Mouse (Mus musculus) frontal cortex, postnatal 36 days (tissue): ENCODE data around the gene Ddx41.
"Not testable (repeated sequence)": the region's sequence is repeated elsewhere in the genome, so short reads cannot be mapped to it uniquely, and the experiment has no call there.

Experiments
- DNase-seq, 2 experiments: peaks; one replicate each; pipeline ENCODE4 v3.0.0; 2022; ENCODE audit warnings: low spot score in 2 of 2

Gene Ddx41

DNA sequence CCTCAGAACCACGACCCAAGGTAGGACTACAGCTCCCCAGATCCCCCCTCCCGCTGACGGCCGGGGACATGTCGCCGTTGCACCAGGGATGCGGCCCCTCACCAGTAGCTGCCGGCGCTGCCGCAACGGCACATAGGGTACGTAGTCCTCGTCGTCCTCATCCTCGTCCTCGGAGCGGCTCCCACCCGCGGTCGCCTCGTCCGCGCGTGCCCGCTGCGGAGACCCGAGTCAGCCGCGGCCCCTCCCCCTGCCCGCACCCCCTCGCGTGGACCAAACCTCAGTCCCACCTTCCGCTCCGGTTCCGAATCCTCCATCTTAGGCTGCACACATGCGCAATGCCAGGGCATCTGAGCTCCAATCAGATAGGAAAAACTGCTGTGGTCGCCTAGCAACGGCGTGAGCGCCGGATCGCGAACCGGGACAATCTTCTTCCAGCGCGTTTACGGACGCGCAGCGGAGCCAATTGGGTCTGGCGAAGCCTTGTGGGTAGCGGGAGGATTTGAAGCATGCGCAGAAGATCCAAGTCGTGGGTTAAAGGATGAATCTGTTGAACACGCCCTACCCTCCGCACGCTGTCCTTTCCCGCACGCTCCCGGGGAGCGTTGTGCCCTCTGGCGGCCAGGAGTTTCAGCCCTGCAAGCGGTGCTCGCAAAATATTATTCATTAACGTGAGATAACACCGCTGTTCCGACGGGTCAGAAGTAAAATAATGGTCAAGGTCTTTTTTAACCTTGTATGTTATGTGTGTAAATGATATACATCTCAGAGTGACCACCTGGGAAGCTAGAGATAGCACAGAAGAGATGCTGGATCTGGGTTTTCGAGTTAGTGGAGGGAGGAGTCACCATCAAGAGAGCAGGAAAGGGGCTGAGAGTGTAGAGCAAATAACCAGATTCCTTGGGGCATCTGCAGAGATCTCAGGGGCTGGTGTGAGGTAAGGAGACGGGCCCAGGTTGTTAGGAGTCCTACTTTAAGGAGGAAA lies at the start of gene Ddx41:
Gene Ddx41, minus strand, starts transcription at position 465 of the 982 bp plus-strand sequence.
- peak; percentile 100 for DNase-seq

DNA sequence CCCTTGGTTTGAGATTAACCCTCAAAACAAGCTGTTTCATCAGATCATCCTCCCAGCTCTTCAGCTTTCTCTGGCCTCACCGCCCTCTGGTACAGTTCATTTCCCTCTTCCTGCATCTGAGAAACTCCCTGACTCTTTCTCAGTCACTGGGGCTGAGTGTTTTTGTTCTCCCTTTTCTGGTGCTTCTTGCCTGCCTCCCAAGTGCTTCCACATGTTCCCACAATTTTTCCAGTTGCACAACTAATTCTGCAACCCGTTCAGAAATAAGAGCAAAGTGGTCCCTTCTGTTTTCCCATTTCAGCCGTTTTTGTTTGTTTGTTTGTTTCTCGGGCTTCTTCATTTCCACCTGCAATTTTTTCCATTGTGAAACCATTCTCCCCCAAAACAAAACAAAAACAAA lies 41.6 kb upstream of the Ddx41 start:
- DNase-seq: no peak

DNA sequence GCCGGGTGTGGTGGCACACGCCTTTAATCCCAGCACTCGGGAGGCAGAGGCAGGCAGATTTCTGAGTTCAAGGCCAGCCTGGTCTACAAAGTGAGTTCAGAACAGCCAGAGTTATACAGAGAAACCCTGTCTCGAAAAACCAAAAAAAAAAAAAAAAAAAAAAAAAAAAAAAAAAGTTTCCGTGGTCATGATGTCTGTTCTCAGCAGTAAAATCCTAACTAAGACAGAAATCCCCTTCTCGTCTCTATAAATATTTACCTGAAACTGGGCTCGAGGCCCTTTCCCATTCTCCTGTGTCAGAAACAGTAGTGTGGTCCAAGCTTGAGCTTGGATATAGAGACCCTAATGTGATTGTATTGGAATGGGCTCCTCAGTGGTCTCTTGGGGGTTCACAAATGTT lies 40.4 kb upstream of the Ddx41 start:
- DNase-seq: not testable (repeated sequence)

DNA sequence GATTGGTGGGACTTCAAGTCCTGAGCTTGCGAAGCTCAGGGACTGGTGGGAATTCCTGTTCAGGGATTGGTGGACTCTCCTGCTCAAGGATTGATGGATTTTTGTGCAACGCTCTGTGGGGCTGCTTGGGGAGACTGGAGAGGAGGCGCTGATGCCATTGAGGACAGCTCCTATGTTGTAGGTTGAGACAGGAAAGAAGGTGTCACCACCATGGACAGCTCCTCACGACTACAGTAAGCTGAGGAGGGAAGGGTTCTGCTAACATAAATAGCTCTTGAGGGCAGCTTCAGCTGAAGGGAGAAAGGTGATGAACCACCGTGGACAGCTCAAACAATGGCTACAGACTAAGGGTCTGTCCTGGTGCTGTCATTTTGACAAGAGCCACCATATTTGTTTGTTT lies 39.5 kb upstream of the Ddx41 start:
- DNase-seq: no peak

DNA sequence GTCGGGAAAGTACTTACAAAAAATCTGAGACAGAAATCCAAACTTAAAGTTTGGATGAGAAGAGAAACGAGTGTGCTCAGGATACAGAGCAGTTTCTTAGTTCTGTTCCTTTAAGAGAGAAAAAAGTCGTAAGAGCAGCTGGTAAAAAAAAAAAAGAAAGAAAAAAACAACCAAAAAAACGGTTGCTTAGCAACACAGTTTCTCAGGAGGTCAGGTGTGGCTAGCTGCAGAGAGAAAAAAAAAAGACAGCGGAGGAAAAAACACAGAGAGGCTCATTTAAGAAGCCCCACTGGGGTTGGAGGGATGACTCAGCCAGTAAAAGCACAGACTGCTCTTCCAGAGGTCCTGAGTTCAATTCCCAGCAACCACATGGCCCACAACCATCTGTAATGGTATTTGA lies 37.9 kb upstream of the Ddx41 start:
- DNase-seq: no peak

DNA sequence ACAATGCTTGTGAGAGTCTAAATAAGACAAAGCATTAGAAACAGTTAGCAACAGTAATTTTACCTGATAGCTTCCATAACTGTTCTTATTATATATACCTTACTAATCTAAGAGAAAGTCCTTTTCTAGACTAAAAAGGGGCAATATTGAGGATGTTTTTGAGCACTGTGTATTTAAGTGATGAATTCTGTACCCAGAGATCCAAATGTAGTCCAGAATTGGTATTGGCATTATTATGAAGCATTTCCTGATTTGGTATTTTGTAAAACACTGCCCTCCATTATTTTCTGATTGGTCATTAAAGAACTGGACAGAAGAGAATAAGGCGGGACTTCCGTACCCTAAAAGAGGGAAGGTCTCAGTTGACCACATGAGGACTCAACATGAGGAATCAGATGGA lies 37.0 kb upstream of the Ddx41 start, which contains the start of gene Tmed9:
Gene Tmed9, plus strand, starts transcription at position 301 of the 400 bp plus-strand sequence.
- no peak for DNase-seq

DNA sequence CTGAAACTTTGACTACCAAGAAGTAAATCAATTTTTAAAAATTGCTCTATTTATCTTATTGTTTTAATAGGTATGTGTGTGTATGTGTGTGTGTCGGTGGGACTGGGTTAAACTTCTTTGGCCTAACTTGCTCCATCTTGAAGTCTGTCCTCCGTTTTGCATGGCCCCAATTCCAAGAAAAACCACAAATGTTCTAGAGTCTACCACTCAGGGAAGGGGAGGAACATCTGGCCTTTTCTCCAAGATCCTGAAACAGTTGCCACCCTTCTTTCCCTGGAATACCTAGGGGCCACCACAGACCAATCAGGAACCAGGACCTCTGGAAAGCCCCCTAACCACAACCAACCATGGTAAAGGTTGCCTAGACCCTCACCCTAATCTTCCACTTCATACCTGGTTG lies 35.5 kb upstream of the Ddx41 start:
- DNase-seq: no peak

DNA sequence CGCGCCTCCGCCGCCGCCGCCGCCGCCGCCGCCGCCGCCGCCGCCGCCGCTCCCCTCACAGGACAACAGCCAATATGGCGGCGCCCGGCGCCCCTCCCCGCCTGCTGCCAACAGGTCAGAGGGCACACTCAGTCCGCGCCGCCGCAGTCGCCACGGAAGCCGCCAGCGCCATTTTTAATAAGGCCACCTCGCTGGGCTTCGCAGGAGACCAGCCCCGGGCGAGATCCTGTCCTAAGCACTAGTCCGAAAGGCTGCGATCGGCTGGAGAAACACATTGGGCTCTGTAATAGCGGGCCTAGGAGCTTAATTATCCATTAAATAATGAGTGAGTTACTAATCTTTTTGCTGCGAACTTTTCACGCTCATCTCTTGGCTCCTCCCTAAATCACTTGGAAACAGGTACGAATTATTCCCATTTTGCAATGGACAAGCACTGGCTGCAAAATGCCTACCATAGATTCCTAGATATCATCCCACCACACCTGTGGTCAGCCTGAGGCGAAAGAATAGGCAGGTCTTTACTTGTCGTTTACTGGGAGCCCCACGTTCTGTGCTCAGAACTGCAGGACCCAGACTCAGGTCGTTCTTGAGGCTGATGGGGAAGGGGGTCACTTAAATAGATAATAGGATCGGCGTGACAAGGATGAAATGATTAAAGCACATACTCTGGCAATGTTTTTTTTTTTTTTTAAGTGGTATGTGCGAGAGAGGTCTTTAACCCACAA lies 34.7 kb upstream of the Ddx41 start, which contains the start of gene Fam193b:
Gene Fam193b, minus strand, starts transcription at position 94 of the 725 bp plus-strand sequence.
- DNase-seq: peak; percentile 93 to 94

DNA sequence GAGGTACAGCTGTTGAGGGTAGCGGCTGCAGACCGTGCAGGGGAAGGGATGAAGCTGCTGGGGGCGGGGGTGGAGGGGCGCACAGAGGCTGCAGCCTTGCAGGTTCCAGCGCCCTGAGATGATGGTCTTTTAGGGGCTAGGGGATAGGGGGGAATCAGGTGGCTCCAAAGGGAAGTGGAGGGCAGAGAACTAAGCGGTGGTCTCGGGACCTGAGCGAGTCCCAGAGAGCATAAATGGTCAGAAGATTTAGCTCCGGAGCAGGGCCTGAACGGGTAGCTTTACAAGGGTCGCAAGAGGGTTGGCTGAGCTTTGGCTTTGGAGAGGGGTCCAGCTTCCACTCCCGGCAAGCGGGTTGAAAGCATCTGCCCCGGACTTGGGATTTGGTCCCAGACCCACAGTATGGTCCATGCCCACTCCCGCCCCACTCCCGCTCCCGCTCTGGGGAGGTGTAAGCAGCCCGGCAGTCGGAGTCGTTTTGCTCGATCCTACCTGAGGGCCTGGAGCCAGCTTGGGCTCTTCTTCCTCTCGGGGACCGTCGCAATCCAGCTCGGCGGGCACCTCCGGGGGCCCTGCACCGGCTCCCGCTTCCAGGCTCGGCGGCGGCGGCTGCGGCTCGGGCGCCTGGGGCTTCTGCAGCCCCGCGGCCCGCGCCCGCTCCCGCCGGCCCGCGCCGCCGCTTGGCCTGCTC lies 34.0 kb upstream of the Ddx41 start:
- peak in 1 of 2 experiments; percentile 43 for DNase-seq

DNA sequence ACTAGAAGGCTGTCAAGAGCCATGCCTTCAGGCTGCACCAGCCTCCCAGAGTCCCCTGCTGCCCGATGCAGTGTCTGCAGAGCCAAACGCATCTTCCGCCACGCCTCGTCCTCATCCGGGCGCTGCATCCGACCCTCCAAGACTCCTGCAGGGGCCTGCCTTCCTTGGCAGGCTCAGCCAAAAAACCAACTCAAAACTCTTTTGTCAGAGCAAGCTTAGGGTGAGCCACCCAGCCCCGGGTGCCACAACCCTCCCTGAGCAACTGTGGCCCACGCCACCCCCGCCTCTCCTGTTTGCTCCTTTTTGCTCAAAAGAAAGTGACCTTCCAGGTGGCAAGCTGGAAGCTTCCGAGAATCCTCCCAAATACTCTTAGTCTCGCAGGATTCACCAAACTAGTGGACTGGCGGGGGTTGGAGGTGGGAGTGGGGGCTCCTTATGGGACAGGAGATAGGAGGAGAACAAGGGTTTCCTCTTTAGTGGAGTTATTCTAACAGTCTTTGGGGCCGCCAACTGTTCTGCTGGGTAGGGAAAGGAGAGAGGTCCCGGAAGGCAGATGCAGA lies 33.3 kb upstream of the Ddx41 start:
- peak in 1 of 2 experiments; percentile 33 for DNase-seq

DNA sequence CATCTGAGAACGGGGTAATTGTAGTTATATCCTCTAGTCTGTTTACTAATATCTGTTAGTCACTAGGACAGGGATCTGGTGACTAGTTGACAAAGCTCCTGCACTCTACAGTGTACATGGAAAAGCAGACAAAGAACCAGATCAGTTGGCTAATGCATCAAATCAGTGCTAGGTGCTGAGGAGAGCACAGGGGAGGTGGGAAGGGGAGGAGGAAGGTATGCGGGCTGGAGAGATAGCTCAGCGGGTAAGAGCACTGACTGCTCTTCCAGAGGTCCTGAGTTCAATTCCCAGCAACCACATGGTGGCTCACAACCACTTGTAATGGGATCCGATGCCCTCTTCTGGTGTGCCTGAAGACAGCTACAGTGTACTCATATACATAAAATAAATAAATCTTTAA lies 32.1 kb upstream of the Ddx41 start:
- not testable (repeated sequence) for DNase-seq

DNA sequence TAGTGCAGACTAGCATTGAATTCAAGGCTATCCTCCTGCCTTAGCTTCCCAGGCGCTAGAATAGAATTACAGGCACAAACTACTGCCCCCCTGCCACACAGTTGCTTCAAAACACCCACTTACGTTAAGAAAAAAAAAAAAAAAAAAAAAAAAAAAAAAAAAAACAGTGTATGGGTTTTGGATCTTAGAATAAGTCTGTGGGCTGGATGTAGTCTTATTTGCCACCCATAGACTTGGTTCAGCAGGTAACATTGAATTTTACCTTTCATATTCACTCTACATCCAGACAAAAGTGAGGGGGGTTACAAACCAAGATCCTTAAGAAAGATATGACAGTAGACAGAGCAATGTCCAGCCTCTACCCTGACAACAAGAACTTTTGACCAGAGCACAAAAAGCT lies 31.5 kb upstream of the Ddx41 start:
- no peak for DNase-seq

DNA sequence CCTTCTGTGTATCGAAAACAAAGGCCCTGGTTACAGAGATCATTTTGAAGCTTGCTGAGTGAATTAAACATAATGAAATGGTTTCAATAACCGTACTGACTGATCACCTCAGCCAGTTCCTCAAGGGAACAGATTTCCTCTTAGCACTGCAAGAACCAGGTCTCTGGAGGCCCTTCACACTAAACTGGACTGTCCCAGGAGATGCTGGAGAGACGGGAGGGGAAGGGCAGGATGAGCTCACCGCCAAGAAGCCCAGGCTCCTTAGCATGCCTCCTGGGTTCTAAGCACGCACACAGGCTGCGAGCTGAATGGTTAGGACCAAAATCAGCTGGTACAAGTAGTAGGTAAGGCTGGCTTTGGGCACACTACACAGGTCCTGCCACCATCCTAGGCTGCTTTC lies 30.5 kb upstream of the Ddx41 start:
- DNase-seq: no peak

DNA sequence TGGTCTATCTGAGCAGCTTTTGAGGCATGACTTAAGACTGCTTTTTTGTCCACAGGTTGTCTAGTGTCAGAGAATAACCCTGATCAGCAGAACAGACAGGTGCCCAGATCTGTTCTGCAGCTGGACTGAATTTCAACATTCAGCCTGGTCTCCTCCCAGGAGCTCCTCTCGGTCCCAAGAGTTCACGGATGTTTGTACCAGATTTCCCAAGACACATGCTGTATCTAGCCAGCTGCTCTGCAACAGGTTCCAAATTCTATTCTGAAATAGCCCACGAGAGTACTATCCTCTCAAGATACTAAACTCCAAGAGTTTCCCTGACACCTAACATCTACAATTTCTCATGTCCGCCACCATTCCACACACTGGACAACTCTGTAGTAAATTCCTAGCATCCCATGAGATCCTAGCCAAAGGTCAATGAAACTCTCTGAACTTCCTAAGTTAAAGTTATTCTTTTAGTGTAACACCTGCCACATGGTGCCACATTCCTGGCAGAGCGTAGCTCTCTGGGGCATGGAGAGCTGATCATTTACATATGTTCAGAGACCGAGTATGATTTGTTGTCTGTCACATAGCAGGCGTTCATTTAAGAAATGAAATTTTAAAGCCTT lies 26.9 kb upstream of the Ddx41 start:
- DNase-seq: no peak

DNA sequence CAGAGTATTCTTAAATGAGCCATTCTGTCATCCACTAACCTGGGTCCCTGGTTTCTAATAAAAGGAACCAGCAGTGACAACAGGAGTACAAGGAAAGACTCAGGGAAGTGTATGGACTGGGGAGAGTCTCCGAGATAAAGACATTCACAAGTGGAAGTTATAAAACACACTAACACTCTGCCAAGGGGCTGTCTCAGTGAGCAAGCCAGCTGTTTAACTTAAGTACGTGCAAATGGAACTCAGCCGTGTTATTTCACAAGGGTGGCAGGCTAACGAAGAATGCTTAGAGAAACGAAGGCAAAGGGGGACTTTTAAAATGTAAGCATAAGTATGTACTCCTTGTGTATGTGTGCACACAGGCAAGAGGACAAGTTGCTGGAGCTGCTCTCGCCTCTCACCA lies 21.0 kb upstream of the Ddx41 start:
- no peak for DNase-seq

DNA sequence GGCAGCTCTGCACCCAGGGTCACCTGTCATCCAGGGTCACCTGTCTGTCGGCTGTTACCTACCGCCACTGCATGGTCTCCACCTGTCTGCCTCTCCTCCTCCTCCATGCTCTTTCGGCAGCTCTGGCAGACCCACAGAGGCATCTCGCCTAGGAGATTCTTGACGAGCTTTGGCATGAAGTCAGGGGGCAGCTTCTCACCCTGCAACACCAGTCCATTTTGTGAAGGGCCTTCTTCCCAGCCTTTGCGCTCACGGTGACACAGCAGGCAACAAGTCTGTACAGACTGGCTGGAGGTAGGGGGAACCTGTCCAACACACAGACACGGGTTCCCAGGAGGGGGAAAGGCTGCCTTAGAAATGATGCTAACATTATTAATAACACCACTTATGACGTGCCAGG lies 19.5 kb upstream of the Ddx41 start:
- DNase-seq: no peak

DNA sequence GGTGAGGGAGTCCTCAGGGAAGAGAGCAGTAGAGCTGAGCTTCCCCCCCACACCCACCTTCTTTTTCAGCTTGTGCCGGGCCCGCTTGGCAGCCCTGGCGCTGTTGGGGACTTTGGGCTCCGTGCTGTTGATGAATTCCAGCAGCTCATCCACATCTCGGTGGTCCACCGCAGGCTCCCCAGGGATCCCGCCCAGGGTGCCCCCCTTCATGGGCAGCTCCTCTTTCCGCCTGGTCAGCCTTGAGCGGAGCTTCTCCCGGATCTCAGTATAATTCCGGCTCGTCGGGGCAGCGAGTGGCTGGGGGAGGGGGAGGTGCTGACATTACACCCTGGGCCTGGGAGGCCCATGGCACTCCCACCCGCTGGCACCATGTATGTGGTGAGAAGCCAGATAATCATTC lies 12.6 kb upstream of the Ddx41 start:
- DNase-seq: no peak

DNA sequence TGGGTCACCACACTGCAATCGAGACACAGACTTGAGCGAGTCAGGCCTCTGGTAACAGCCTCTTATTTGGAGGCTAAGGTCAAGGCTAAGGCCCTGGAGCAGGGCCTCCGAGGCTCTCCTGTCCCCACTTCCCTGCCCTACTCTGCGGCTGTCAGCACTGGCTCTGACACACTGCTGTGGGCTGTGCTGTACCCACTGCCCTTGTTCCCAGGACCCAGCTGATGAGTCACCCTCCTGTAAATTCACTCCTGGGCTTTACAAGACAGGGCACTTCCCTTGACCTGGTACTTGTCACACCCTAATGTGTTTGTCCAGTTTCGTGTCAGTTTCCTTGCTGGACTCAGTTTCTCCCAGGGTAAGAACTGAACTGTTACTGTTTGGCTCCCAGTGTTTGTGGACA lies 12.0 kb upstream of the Ddx41 start:
- no peak for DNase-seq

DNA sequence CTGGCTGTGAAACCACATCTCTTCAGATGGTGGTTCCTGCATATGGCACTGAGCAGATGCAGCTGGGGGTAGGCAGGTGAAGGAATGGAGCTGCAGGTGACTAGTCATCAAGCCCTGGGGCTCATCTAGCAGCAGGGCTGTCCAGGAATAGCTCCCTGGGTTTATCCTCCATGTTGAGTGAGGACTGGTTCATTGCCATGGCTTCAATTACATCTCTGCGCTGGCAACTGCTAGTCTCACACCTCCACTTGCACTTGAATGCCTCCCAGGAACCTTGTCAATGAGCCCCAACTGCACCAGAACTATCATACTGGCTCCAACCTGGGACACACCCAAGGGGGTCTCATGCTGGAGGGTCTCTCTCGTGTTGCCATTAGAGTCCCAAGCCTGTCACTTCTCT lies 11.5 kb upstream of the Ddx41 start:
- no peak for DNase-seq

DNA sequence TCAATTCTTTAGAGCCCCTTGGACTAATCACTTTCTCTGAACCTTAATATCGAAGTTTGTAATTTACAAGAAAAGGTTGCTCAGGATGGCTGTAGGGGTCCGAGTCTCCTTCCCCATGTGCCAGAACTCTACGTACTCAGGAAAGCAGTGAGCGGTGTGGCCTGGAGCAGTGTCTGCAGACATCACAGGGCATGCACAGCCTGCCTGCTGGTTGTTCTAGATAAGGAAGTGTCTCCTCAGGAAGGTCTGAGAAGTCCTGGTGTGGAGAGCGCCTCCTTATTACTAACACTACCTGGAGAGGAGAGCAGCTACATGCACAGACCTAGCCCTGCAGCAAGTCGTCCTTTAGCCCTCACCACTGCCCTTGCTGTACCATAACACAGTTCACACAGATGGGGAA lies 8.3 kb upstream of the Ddx41 start:
- DNase-seq: no peak

DNA sequence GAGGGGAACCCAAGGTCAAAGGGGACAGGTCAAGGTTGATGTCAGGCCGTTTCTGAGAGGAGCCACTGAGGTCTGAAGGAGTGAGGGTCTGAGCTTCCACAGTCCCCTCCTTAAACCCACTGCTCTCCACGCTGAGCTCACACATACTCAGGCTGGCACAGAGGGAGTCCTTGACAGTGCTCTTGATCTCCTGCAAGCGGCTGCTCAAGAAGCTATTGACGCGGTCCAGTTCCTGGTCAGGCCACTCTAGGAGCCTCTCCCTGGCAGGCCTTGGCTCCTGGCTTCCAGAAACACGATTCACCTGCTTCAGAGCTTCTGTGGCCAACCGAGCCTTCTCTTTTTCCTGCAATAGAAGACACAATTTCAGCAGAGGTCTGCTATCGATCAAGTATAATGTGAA lies 7.0 kb upstream of the Ddx41 start:
- no peak for DNase-seq
